Mouse (Mus musculus): ENCODE measurements at regions not wholly inside any gene's neighbourhood (a gene's known extent, or its start where the extent isn't known, plus 50 kb on each side); places are given as distances from the start of the nearest gene placed in this dataset.
"Not testable (repeated sequence)": the region's sequence is repeated elsewhere in the genome, so short reads cannot be mapped to it uniquely, and the experiment has no call there.

- DNase-seq, result no peak
Observed at GRCm38 (mm10) chr14:71635091-71635490, 856.5 kb downstream of the Gm9195 start.

GRCm38 (mm10) chr14:71609698-71610301 is 881.8 kb downstream of the Gm9195 start:
- no peak for DNase-seq

GRCm38 (mm10) chr14:71603710-71604109 is 887.9 kb downstream of the Gm9195 start:
- no peak for DNase-seq

GRCm38 (mm10) chr14:71597859-71598258 is 893.8 kb downstream of the Gm9195 start:
- peak; percentile 34 for DNase-seq

- DNase-seq, result no peak
Observed at GRCm38 (mm10) chr14:71588694-71589240, 902.9 kb downstream of the Gm9195 start.

- DNase-seq, result no peak
Observed at GRCm38 (mm10) chr14:71588006-71588405, 903.6 kb downstream of the Gm9195 start.

GRCm38 (mm10) chr14:71564816-71565215 is 926.8 kb downstream of the Gm9195 start:
- no peak for DNase-seq

- DNase-seq, result no peak
Observed at GRCm38 (mm10) chr14:71561906-71562305, 929.7 kb downstream of the Gm9195 start.

- not testable (repeated sequence) for DNase-seq
Observed at GRCm38 (mm10) chr14:71554324-71554723, 937.3 kb downstream of the Gm9195 start.

- no peak for DNase-seq
Observed at GRCm38 (mm10) chr14:71543580-71543979, 943.9 kb upstream of the Fam160b2 start.

GRCm38 (mm10) chr14:71532074-71532659 is 932.5 kb upstream of the Fam160b2 start:
- no peak for DNase-seq

GRCm38 (mm10) chr14:71531298-71531697 is 931.7 kb upstream of the Fam160b2 start:
- DNase-seq, result no peak

- no peak for DNase-seq
Observed at GRCm38 (mm10) chr14:71530421-71530820, 930.8 kb upstream of the Fam160b2 start.

GRCm38 (mm10) chr14:71518541-71518940 is 918.9 kb upstream of the Fam160b2 start:
- no peak for DNase-seq

GRCm38 (mm10) chr14:71500851-71501250 is 901.2 kb upstream of the Fam160b2 start:
- no peak for DNase-seq

GRCm38 (mm10) chr14:71491201-71491600 is 891.6 kb upstream of the Fam160b2 start:
- DNase-seq, result no peak

GRCm38 (mm10) chr14:71486176-71486970 is 886.7 kb upstream of the Fam160b2 start:
- DNase-seq, result no peak

- DNase-seq, result peak; percentile 6
Observed at GRCm38 (mm10) chr14:71475656-71476055, 876.0 kb upstream of the Fam160b2 start.

GRCm38 (mm10) chr14:71473907-71474306 is 874.3 kb upstream of the Fam160b2 start:
- DNase-seq, result no peak

- DNase-seq, result no peak
Observed at GRCm38 (mm10) chr14:71432364-71432763, 832.7 kb upstream of the Fam160b2 start.
